Comparison of ENCODE assay signal across 7 mouse cellular contexts in the genomic region with DNA sequence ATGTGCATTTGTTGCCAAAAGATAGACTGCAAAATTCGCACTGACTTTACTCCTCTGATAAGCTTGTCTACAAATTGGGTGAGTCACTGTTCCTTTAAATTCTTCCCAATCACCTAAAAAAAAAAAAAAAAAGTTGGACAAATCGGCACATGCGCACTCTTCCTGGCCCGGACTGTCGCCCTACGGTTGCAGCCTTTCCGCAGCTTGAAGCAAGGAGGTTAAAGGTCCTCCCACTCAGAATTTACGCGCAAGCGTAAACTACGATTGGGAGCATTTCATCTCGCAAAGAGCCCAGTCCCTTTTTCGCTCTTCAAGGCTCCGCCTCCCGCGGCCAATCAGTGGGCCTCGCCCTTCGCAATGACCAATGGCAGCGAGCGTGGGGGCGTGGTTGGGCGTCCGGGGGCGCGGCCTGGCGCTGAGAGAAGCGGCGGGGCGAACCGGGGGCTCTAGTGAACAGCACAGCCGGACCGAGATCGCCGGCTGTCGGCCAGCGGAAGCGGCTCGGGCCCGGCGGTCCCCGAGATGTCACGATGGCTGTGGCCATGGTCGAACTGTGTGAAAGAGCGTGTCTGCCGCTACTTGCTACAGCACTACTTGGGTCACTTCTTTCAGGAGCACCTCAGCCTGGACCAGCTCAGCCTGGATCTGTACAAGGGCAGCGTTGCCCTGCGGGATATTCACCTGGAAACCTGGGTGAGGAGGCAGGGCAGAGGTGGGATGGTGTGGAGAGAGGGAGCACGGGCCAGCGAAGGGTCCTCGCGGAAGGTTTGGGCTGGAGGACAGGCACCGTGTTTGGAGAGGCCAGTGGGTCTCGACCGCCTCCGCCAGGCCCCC. TPM values are rescaled to one million over a fixed set of nuclear protein-coding genes. Genes with fewer than 3 reads are reported as not detected.
DNase-seq lines count a peak whose midpoint lies in the region; ATAC-seq lines count a peak whose summit lies in the region.

A gene (plus strand): TSS at position 395 of the 834 bp plus-strand sequence.

- peak within 1 kb of the TSS; percentile 72 for H3K4me2 ChIP-seq in intestine, embryonic 16.5 days (ENCODE audit: low read depth, low read length)
- peak within 1 kb of the TSS; percentile 96 for H3K4me2 ChIP-seq in midbrain, embryonic 11.5 days

- H3K9ac ChIP-seq in intestine, embryonic 16.5 days (ENCODE audit: low read depth, low read length), result peak within 1 kb of the TSS; percentile 87
- H3K9ac ChIP-seq in midbrain, embryonic 11.5 days (ENCODE audit: low read length), result peak within 1 kb of the TSS; percentile 92

- ATAC-seq in intestine, embryonic 16.5 days, result peak; percentile 94
- peak; percentile 95 for ATAC-seq in midbrain, embryonic 11.5 days (ENCODE audit: low FRiP score)

- peak; percentile 99 for DNase-seq in adrenal gland, adult 8-10 months
- peak; percentile 98 for DNase-seq in embryo, embryonic 9.5 days (ENCODE audit: extremely low spot score)
- DNase-seq in gastrocnemius, postnatal 4 days (ENCODE audit: low spot score in 2 of 2), result peak; percentile 96 to 98
- peak; percentile 96 to 98 for DNase-seq in left cerebral cortex, postnatal 36 days (ENCODE audit: low spot score in 2 of 2)
- peak; percentile 99 for DNase-seq in midbrain, embryonic 11.5 days (ENCODE audit: low spot score, missing footprints)
- DNase-seq in skeletal muscle tissue, adult 2 months (ENCODE audit: low read depth, low spot score), result peak; percentile 99

- H3K4me3 ChIP-seq in intestine, embryonic 16.5 days (ENCODE audit: low read length), result peak within 1 kb of the TSS; percentile 81
- H3K4me3 ChIP-seq in midbrain, embryonic 11.5 days (ENCODE audit: low read depth, low read length), result peak within 1 kb of the TSS; percentile 82

- intact Hi-C loops in left cerebral cortex, postnatal 36 days (cut with DNase I), result loop anchor here (1.0 to 10.0 kb wide), 3 partner anchors 100 to 703 kb away; a partner anchor contains a TSS

- H3K36me3 ChIP-seq in intestine, embryonic 16.5 days (ENCODE audit: control insufficient read depth, insufficient read depth, low read length), result peaks cover 11% of the 10 kb centered on the region; the same call in 1 of the 2 replicates
- H3K36me3 ChIP-seq in midbrain, embryonic 11.5 days (ENCODE audit: control insufficient read depth, insufficient read depth, low read length), result peaks cover 4% of the 10 kb centered on the region; the same call in 1 of the 2 replicates

- H3K27ac ChIP-seq in intestine, embryonic 16.5 days (ENCODE audit: low read length), result peak within 1 kb of the TSS; percentile 75
- H3K27ac ChIP-seq in midbrain, embryonic 11.5 days (ENCODE audit: low read depth, low read length), result peak within 1 kb of the TSS; percentile 30; the same call in 1 of the 2 replicates

- under 1% methylated on average over 55 of the region's 55 CpGs for WGBS in intestine, embryonic 16.5 days
- under 1% methylated on average over 55 of the region's 55 CpGs for WGBS in midbrain, embryonic 11.5 days

- no peaks in the 10 kb centered on the region for H3K27me3 ChIP-seq in intestine, embryonic 16.5 days (replicated peaks; ENCODE audit: control insufficient read depth, insufficient read depth, low read length)
- H3K27me3 ChIP-seq in midbrain, embryonic 11.5 days (ENCODE audit: control insufficient read depth, insufficient read depth, low read length), result no peaks in the 10 kb centered on the region

- H3K9me3 ChIP-seq in intestine, embryonic 16.5 days (ENCODE audit: control insufficient read depth, low read length), result no peaks in the 10 kb centered on the region
- no peaks in the 10 kb centered on the region for H3K9me3 ChIP-seq in midbrain, embryonic 11.5 days (ENCODE audit: control insufficient read depth, low read length)

- H3K4me1 ChIP-seq in intestine, embryonic 16.5 days (ENCODE audit: control insufficient read depth, insufficient read depth, low read length), result peaks cover 21% of the 10 kb centered on the region
- H3K4me1 ChIP-seq in midbrain, embryonic 11.5 days (ENCODE audit: control insufficient read depth, insufficient read depth, low read length), result peaks cover 8% of the 10 kb centered on the region

RNA-seq across cellular contexts. Expression of the gene that starts here (rescaled TPM):
- total RNA-seq in adrenal gland, adult 8-10 months (2022), result 10 to 100 TPM; 38.6 to 57.9 (median 48.3) TPM
- total RNA-seq in gastrocnemius, postnatal 4 days (2021), result 10 to 100 TPM; 15.5 to 16.7 TPM
- polyA plus RNA-seq in intestine, embryonic 16.5 days (2015; fragmentation: Nextera tagmentation; extraction: Ambion mirVana), result 7.4 and 8.4 TPM in 2 replicates
- 10 to 100 TPM; 32.3 to 39.4 TPM for total RNA-seq in left cerebral cortex, postnatal 36 days (2021)
- polyA plus RNA-seq in midbrain, embryonic 11.5 days (2014; fragmentation: Nextera tagmentation; extraction: Ambion mirVana), result 7.1 and 8.1 TPM in 2 replicates

Comparison
In these comparisons a context has a peak if more than half of its experiments do, and no peak if none do; other contexts are left out.
1. Peak in every context shown above with its lines: DNase-seq, ATAC-seq, H3K4me3 ChIP-seq and H3K27ac ChIP-seq.